Mouse (Mus musculus): ENCODE data around the gene Prickle2.

Prickle2 gene

DNA sequence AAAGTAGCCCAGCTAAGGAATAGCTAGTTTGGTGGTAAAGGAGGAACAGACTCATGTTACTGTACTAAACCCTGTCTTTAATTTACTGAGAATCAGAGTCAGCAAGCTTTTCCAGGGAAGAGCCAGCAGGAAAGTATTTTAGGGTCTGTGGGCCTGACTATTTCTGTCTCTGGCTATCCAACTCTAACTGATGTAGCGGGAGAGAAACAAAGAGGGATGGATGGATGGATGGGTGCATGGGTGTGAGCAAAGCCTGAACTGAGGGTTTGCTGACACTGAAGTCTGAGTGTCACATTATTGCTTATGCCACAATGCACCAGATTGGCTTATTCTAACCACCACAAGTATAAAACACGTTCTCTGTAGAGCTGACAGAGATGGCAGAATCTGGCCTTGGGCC is 88.8 kb downstream of the Prickle2 start:
- in situ Hi-C loops (cut with MboI; ENCODE audit: low pct_unique_long_range_greater_than_20kb in 1 of 2, low sequenced_read_pairs in 2 of 2, unreplicated experiment in 1 of 2), result no loop called here

DNA sequence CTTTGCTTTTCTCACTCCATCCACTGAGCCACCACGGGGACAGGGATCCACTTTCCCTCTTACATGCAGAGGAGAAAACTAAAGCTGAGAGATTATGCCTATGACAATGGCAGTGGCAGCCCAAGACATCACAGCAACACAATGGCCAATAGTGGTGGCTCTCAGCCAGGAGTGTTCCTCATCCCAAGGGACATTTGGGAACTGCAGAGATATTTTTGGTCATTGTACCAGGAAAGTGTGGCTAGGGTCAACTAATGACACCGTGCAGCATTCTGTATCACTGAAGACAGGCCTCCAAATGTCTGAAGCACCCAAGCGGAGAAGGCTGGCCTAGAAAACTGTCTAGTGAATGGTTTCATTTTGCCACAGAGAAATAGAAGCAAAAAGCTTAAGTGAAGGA is 91.2 kb downstream of the Prickle2 start:
- in situ Hi-C loops (cut with MboI; ENCODE audit: low pct_unique_long_range_greater_than_20kb in 1 of 2, low sequenced_read_pairs in 2 of 2, unreplicated experiment in 1 of 2), result no loop called here

DNA sequence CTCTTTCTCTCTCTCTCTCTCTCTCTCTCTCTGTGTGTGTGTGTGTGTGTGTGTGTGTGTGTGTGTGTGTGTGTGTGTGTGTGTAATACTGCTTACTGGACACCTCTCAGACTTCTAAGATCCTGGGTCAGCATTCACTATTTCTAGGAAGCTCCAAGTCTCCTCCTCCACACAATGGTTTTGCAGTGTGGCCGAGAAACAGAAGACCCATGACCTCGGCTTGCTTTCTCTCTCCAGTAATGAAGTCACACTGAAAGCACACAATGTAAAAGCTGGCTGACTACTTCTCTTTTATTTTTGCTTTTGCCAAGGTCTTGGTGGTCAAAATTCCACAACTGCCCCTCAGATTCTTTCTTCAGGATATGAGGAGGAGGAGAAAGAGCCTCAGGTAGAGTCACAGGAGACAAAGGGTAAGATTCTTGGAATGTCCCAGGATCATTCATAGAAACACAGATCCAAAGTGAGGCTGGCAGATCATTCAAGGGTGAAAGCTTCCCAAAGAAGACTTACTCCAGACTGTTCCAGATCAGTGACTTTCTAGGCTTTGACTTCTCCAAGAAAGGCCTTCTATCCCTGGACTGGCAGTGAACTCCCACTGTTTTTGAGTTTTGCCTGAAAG is 93.7 kb downstream of the Prickle2 start:
- in situ Hi-C loops (cut with MboI; ENCODE audit: low pct_unique_long_range_greater_than_20kb in 1 of 2, low sequenced_read_pairs in 2 of 2, unreplicated experiment in 1 of 2), result no loop called here

DNA sequence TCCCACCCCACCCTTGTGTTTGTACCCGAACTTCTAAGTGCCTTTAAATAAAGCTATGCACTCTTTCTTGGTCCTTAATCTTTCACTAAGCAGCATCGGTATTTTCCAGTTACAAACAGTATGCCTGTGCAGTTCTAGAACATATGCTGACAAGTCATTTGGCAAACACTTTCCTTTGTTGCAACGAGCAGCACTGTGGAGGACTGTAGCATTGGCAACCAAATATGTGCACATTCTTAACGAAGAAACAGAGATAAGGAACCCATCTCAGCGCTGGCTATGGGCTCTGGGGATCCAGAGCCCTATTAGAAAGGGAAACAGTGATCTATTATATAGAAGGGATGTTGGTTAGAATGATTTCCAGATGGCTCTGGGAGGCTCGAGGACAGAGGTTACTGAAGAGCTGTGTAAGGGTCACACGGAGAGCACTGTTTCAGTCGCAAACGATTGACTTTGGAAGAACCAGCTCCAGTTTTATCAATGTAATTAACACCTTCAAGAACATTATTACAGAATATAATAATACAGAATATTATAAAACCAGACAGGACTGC is 96.2 kb downstream of the Prickle2 start:
- in situ Hi-C loops (cut with MboI; ENCODE audit: low pct_unique_long_range_greater_than_20kb in 1 of 2, low sequenced_read_pairs in 2 of 2, unreplicated experiment in 1 of 2), result no loop called here

GRCm38 (mm10) chr6:92609078-92609477 is 96.9 kb downstream of the Prickle2 start:
- in situ Hi-C loops (cut with MboI; ENCODE audit: low pct_unique_long_range_greater_than_20kb in 1 of 2, low sequenced_read_pairs in 2 of 2, unreplicated experiment in 1 of 2), result no loop called here

DNA sequence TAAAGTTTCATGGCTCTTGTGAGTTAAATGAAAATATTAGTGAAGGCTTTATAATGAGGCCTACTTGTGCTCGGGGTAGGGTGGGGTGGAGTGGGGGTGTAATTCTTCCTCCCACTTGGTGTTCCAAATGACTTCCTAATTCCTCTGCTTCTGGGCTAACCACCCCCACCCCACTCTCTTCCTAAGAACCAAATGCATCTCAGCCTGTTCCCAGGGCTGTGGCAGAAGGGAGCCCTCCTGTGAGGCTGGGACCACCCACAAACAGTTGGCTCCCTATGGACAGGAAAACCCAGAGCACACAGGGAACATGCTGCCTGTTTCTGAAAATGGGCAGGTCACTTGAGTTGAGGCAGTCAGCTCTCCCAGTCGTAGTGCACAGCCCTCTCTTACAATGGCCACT is 100.8 kb downstream of the Prickle2 start:
- in situ Hi-C loops (cut with MboI; ENCODE audit: low pct_unique_long_range_greater_than_20kb in 1 of 2, low sequenced_read_pairs in 2 of 2, unreplicated experiment in 1 of 2), result no loop called here

DNA sequence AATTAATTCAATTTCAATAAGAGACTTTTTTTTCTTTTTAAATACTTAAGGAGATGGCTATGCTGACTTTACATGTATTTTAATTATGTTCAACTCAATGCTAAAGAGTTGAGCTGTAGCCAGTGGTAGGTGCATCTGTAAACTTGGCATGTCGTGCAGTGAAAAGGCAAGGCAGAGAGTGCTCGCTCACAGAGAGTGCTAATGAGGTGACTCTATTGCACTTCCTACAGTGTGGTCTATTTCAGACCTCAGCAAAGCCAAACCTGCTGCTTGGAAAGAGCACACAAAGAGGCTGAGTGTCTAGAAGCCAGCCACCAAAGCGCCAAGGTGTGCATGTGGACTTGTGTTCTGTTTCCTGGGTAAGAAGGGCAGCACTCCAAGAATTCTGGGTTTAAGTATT is 109.6 kb downstream of the Prickle2 start:
- in situ Hi-C loops (cut with MboI; ENCODE audit: low pct_unique_long_range_greater_than_20kb in 1 of 2, low sequenced_read_pairs in 2 of 2, unreplicated experiment in 1 of 2), result no loop called here

GRCm38 (mm10) chr6:92589381-92590065 is 116.4 kb downstream of the Prickle2 start:
- in situ Hi-C loops (cut with MboI; ENCODE audit: low pct_unique_long_range_greater_than_20kb in 1 of 2, low sequenced_read_pairs in 2 of 2, unreplicated experiment in 1 of 2), result no loop called here

DNA sequence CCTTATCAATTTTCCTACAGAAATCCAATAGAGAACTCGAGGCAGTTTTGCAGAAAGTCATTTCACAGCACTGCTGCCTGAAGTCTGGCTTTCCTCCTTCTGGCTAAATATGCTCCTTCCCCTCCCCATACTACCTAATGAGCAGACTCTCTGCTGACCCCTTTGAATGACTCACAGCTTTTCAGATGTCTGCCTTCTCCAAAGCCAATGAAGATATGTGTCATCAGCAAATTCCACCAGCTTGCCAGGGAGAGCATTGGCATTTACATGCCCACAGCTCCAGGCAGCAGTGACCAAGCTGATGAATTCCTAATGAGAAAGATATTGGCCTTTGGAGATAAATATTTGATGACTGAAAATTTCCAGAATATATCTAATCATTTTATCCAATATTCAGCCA is 121.9 kb downstream of the Prickle2 start:
- in situ Hi-C loops (cut with MboI; ENCODE audit: low pct_unique_long_range_greater_than_20kb in 1 of 2, low sequenced_read_pairs in 2 of 2, unreplicated experiment in 1 of 2), result no loop called here

DNA sequence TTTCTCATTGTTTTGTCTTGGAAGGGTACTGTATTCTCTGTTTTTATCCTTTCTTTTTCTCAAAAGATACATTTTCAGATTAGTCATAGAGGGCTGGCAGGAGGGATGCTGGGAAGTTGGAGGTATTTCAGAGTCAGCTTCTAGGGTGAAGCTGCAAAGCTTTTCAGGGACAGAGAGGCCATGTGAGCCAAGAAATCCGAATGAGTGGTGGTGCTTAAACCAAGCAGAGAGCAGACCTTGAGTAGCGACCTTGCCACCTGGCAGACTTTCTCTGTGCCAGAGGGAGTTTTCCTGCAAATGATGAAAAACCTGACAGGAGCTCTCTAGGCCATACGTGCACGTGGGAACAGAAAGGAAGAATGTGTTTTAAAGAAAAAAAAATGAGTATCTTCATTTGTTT is 130.7 kb downstream of the Prickle2 start:
- in situ Hi-C loops (cut with MboI; ENCODE audit: low pct_unique_long_range_greater_than_20kb in 1 of 2, low sequenced_read_pairs in 2 of 2, unreplicated experiment in 1 of 2), result no loop called here

DNA sequence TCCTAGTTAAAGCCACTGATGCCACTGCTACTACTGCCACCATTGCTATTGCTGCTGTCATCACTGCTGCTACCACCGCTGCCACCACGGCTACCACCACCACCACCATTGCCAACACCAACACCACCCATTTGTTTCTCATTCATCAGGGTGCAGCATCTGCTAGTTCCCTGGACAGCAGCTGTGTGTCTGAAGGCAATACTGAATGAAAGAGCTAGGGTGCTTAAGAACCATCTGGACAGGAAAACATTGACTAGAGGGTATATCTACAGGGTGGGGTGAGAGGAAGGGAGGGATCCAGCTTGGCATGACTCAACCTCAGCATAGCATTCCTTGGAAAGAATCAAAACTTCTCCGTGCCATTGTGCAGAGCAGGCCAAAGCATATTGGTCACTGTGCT is 133.8 kb downstream of the Prickle2 start:
- in situ Hi-C loops (cut with MboI; ENCODE audit: low pct_unique_long_range_greater_than_20kb in 1 of 2, low sequenced_read_pairs in 2 of 2, unreplicated experiment in 1 of 2), result no loop called here

DNA sequence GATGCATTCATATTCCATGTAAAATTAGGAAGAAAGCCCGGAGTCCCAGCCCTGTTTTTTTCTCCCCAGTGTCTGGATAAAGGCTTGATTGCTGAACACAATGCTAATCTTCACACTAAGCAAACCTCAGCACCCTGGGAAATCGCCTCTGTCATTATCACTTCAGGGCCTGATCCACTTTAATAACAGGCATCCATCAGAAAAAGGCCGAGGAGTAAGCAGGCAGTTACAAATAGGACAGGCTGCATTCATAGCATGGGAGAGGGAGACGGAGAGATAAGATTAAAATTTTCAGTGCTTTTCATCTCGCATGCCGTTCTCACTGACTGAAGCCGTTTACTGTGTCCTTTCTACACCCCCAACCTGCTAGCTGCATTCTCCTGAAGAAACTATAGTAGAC is 135.9 kb downstream of the Prickle2 start:
- in situ Hi-C loops (cut with MboI; ENCODE audit: low pct_unique_long_range_greater_than_20kb in 1 of 2, low sequenced_read_pairs in 2 of 2, unreplicated experiment in 1 of 2), result no loop called here

DNA sequence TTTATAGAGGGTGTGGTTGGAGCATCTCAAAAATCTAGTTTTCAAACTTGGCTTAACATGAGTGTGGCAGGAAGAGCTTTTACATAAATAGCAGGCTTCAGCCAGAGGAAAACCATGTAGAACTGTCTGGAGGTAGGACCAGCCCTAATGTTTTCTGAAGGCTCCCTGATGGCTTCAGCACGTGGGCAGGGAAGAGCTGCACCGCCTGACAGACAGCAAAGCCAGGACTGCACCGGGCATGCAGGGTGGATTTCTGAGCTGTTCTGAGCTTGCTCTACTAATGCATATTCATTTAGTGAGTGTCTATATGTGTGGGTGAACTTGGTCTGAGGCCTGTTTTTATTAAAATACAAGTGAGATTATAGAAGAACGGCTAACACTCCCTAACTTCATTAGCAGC is 136.7 kb downstream of the Prickle2 start:
- in situ Hi-C loops (cut with MboI; ENCODE audit: low pct_unique_long_range_greater_than_20kb in 1 of 2, low sequenced_read_pairs in 2 of 2, unreplicated experiment in 1 of 2), result no loop called here

DNA sequence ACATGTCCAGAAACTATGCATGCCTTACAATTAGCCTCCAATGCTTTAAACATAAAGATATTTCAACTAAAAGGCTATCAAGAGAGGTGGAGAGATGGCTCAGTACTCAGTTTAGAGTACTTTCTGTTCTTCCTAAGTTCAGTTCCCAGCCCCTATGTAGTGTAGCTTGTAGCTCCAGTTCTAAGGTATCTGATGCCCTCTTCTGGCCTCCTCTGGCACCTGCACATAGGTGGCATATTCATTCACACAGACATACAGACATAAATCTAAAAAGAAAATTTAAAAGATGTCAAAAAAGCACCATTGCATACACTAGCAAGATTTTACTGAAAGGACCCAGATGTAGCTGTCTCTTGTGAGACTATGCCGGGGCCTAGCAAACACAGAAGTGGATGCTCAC is 146.7 kb downstream of the Prickle2 start:
- in situ Hi-C loops (cut with MboI; ENCODE audit: low pct_unique_long_range_greater_than_20kb in 1 of 2, low sequenced_read_pairs in 2 of 2, unreplicated experiment in 1 of 2), result loop anchor here in 1 of 2 experiments (10.0 kb wide), 1 partner anchor 274 kb away; no protein-coding TSS in a partner anchor

DNA sequence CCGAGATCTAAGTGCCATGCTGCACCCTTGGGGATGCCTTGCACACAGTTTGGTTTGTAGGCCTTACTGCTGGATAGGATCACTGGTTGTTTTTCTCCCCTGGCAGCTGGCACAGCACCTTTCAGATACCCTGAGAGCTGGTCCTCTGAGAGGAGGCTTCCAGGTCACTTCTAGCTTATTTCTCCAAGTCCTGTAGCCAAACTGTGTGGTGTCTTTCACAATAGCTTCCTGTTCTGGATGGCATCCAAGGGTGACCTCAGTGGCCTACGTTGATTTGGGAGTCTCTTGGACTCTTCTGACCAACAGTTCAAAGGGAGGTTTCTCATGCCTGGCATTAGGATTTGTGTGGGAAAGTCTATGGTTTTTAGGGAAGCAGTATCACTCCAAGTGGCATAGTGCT is 150.3 kb downstream of the Prickle2 start:
- in situ Hi-C loops (cut with MboI; ENCODE audit: low pct_unique_long_range_greater_than_20kb in 1 of 2, low sequenced_read_pairs in 2 of 2, unreplicated experiment in 1 of 2), result loop anchor here in 1 of 2 experiments (10.0 kb wide), 1 partner anchor 271 kb away; no protein-coding TSS in a partner anchor

- in situ Hi-C loops (cut with MboI; ENCODE audit: low pct_unique_long_range_greater_than_20kb in 1 of 2, low sequenced_read_pairs in 2 of 2, unreplicated experiment in 1 of 2), result loop anchor here in 1 of 2 experiments (10.0 kb wide), 1 partner anchor 268 kb away; no protein-coding TSS in a partner anchor
Measured at GRCm38 (mm10) chr6:92553086-92553485, 152.9 kb downstream of the Prickle2 start.

DNA sequence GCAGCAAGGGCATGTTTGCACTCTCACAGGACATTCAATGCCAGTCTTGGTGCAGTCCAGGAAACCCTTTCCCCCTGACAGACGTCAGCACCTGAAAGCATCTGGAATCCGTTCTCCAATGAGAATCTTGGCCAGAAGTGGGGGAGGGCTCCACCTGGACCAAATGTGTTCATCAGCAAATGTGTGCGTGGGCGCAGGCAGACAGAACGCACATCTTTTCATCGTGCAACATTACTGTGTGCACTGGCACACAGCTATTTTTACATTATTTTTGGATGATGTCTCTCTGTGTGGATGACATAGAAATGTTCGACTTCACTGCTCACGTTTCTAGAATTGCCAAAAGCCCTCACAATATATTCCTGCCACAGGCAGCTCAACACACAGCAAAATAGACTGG is 156.7 kb downstream of the Prickle2 start:
- in situ Hi-C loops (cut with MboI; ENCODE audit: low pct_unique_long_range_greater_than_20kb in 1 of 2, low sequenced_read_pairs in 2 of 2, unreplicated experiment in 1 of 2), result no loop called here

DNA sequence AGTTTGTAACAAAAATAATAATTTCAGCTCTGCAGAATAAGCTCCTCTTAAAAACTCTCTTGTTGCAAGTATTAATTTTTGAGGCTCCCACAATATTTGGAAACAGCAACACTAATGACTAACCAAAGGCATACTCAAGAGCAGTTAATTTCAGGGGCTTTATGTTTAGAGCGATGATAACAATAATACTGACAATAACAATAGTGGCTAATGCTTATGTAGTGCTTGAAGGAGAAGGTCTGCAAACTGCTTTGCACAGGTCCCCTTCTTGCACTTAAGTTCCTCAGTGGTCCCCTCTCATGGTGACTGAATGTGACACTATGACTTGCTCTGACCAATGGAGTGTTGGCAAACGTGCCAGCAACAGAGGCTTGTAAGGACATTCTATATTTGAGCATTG is 160.8 kb downstream of the Prickle2 start:
- in situ Hi-C loops (cut with MboI; ENCODE audit: low pct_unique_long_range_greater_than_20kb in 1 of 2, low sequenced_read_pairs in 2 of 2, unreplicated experiment in 1 of 2), result no loop called here

DNA sequence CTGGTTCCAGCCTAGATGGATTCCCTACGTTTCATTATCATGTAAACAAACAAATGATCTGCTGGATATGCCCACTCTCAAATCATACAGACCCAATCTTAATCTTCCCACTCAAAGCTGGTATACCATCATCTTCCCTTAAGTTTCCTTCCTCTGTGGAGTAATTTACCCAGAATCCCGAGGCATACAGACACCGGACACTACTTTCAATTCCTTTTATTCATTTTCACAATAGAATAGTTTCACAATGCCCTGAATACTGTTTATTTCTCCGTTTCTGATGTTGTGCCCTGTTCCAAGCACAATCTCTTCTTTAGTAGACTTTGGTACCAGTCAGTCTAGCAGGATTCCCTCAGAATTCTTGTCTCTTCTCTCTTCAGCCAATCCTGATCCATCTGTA is 162.1 kb downstream of the Prickle2 start:
- in situ Hi-C loops (cut with MboI; ENCODE audit: low pct_unique_long_range_greater_than_20kb in 1 of 2, low sequenced_read_pairs in 2 of 2, unreplicated experiment in 1 of 2), result no loop called here
